Mouse (Mus musculus) liver, adult 10 weeks (tissue): ENCODE measurements around the gene Gpr182. TPM values are rescaled to one million over a fixed set of nuclear protein-coding genes. Genes with fewer than 3 reads are reported as not detected.

Source experiments
- polyA plus RNA-seq: library from polyadenylated mRNA; stranded (reverse); fragments of 350-450 nt; fragmentation: Illumina TruSeq; extraction: RNeasy Lipid Tissue Mini Kit (QIAGEN cat#74804); gene quantifications from one replicate; pipeline ENCODE4 v1.2.3, GENCODE M21; 2014; ENCODE audit warnings: low read depth, low replicate concordance

Gene Gpr182
- 4.1 TPM for polyA plus RNA-seq

GRCm38 (mm10) chr10:127751548-127751947 lies at the start of gene Gpr182:
Gene Gpr182 (minus strand): TSS chr10:127751732.

DNA sequence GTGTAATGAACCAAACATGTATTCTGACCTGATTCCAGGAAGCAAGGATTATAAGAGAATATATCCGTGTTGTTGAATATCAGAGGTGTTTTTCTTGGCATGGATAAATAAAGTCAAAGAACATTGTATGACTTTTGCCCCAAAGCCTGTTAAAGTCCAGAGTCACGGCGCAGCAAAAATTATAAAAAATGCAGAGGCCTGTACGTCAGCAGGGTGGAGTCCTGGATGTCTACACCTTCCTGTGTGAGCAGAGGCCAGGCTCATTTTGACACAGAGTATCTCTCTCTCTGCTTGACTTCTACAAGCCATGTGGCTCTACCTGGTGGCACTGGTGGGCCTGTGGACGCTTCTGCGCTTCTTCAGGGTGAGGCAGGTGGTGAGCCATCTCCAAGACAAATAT lies 49.4 kb upstream of the Gpr182 start, which contains the start of gene Rdh16:
Gene Rdh16 (plus strand): TSS at position 262 of the 400 bp plus-strand sequence.

DNA sequence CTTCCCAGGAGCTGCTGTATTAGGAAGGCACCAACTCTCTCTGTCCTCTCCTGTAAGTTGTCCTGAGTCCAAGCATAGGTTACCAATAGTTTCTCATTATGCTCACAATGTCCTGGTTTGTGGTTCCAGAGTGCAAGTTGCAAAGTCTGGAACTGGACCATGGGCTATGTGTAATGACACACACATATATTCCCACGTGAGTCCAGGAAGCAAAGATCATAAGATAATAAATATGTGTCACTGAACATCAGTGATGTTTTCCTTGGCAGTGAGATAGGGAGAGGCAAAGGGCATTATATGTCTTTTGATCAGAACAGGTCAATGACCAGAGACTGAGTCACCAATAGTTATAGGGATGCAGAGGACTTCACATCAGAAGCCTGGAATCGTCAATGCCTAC lies 24.5 kb upstream of the Gpr182 start, which contains the start of gene Rdh9:
Gene Rdh9 (plus strand): TSS at position 376 of the 400 bp plus-strand sequence.

GRCm38 (mm10) chr10:127759181-127760110 lies 7.9 kb upstream of the Gpr182 start, which contains the start of the genes Rdh1 and Rdh16f1:
Gene Rdh1 (plus strand): TSS chr10:127759721.
Gene Rdh16f1 (plus strand): TSS chr10:127759787.

DNA sequence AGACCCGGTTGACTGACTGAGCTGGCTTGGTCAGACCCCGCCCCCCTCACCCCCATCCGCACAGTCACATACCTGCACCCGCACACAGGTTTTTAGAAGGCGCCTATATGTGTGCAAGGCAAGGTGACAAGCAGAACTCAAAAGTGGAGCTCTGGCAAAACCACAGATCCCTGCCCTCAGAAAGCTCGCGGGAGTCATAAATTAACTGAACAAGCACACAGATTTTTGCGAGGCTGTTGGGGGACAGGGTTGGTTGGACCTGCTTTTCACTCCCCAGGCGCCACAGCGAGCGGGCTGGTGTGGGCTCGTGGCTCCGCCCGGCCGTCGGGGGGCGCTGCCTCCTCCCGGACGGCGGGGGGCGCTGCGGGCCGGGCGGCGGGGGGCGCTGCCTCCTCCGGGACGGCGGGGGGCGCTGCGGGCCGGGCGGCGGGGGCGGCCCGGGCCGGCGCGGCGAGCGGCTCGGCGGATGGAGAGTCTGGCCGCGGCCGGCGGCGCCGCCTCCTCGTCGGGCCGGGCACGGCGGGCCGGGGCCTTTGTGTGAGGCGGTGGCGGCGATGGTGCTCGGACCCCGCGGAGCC lies 12.4 kb downstream of the Gpr182 start, which contains the start of gene Zbtb39:
Gene Zbtb39 (plus strand): TSS at position 456 of the 578 bp plus-strand sequence.

GRCm38 (mm10) chr10:127724178-127724577 lies 27.4 kb downstream of the Gpr182 start, which contains the start of gene Tac2:
Gene Tac2 (plus strand): TSS chr10:127724478.

DNA sequence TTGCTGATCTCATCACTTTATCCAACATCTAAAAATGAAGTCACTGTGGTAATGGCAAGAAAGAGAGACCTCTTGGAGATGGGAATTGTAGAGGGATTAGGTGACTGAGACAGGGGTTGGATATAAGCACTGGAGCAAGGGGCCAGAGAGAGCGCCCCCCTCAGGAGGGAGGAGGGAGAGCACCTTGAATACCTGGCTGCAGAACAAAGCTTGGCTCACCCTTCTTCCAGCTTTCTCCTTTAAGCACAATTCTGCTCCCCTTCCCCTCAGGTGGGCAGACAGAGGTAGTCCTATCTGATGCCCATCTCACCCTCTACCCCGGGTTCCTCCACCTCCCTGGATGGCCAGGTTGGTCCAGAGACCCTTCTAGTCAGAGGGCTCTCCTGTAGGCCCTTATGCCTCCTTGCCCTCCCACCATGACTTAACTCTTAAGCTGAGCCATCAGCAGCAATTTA lies 46.7 kb downstream of the Gpr182 start, which contains the start of gene Myo1a:
Gene Myo1a (plus strand): TSS at position 405 of the 455 bp plus-strand sequence.

Other genes starting within 250 kb of the Gpr182 start
- gene Ndufa4l2, start 236.8 kb downstream of the Gpr182 start, polyA plus RNA-seq: not detected
- 22.0 TPM for gene Shmt2, start 229.3 kb downstream of the Gpr182 start, polyA plus RNA-seq
- not detected for gene Nxph4, start 217.2 kb downstream of the Gpr182 start, polyA plus RNA-seq
- gene Lrp1, start 130.6 kb downstream of the Gpr182 start, polyA plus RNA-seq: 30.4 TPM
- 15.3 TPM for gene Stat6, start 108.7 kb downstream of the Gpr182 start, polyA plus RNA-seq
- gene Nemp1, start 84.8 kb downstream of the Gpr182 start, polyA plus RNA-seq: 4.2 TPM
- gene Nab2, start 83.2 kb downstream of the Gpr182 start, polyA plus RNA-seq: 1.2 TPM
- gene Myo1a, start 46.6 kb downstream of the Gpr182 start, polyA plus RNA-seq: not detected
- gene Tac2, start 27.3 kb downstream of the Gpr182 start, polyA plus RNA-seq: not detected
- gene Zbtb39, start 12.2 kb downstream of the Gpr182 start, polyA plus RNA-seq: 3.2 TPM
- gene Rdh1, start 8.0 kb upstream of the Gpr182 start, polyA plus RNA-seq: 0.48 TPM
- 0.74 TPM for gene Rdh16f1, start 8.1 kb upstream of the Gpr182 start, polyA plus RNA-seq
- gene Rdh9, start 24.7 kb upstream of the Gpr182 start, polyA plus RNA-seq: 71.6 TPM
- 120 TPM for gene Rdh16, start 49.4 kb upstream of the Gpr182 start, polyA plus RNA-seq
- not detected for gene Rdh19, start 98.2 kb upstream of the Gpr182 start, polyA plus RNA-seq
- gene Rdh16f2, start 114.7 kb upstream of the Gpr182 start, polyA plus RNA-seq: 138 TPM
- 595 TPM for gene Rdh7, start 137.1 kb upstream of the Gpr182 start, polyA plus RNA-seq
- 27.0 TPM for gene Sdr9c7, start 146.8 kb upstream of the Gpr182 start, polyA plus RNA-seq